Mouse (Mus musculus) spleen, embryonic (tissue): Measurements from ENCODE around the gene Scgb2b2.

ENCODE experiments used
- CTCF ChIA-PET: fragments of 350-600 bp; sonication (Branson Sonifier 250); formaldehyde crosslinking; loops from one replicate; lab custom pipeline; 2022; lab: Charles Lee

Gene Scgb2b2

GRCm38 (mm10) chr7:31290208-31290607 is at the start of gene Scgb2b2:
Gene Scgb2b2, plus strand, starts transcription at chr7:31290508.
- CTCF ChIA-PET: no interaction called here

GRCm38 (mm10) chr7:31291721-31292120 is 1.4 kb downstream of the Scgb2b2 start, which contains the start of gene Scgb1b2:
Gene Scgb1b2, minus strand, starts transcription at chr7:31291821.
- CTCF ChIA-PET: no interaction called here
